Mouse (Mus musculus): ENCODE measurements around the gene Upk3a.

GRCm38 (mm10) chr15:84989771-84990170 lies 27.2 kb upstream of the Upk3a start:
- TF ChIP-seq CTCF (IDR thresholded peaks at IDR 0.05; ENCODE audit: insufficient read depth, low read length) (no peak), POLR2A (IDR thresholded peaks at IDR 0.05; ENCODE audit: borderline replicate concordance, extremely low read depth, low read depth, low read length) (no peak)

All from lung, adult 2 months (tissue).